Mouse (Mus musculus) small intestine, adult 2 months (tissue): ENCODE results near the gene Clec2d. TPM values are rescaled to one million over a fixed set of nuclear protein-coding genes. Genes with fewer than 3 reads are reported as not detected.

Experiments used
- H3K27ac ChIP-seq: fragments of 200-500 bp; 2 replicates; pipeline ENCODE4 v1.5.1; 2012; ENCODE audit warnings: low read depth, low read length, control low read depth, inconsistent platforms; ENCODE audit not compliant: insufficient read depth
- H3K27me3 ChIP-seq: fragments of 200-500 bp; 2 replicates; pipeline ENCODE4 v1.6.1; 2012; ENCODE audit warnings: mild to moderate bottlenecking, moderate library complexity, low read length, inconsistent platforms; ENCODE audit not compliant: control insufficient read depth, insufficient read depth
- H3K36me3 ChIP-seq: fragments of 200-500 bp; 2 replicates; pipeline ENCODE4 v1.6.1; 2012; ENCODE audit warnings: mild to moderate bottlenecking, low read length, control low read depth, inconsistent platforms; ENCODE audit not compliant: control insufficient read depth, insufficient read depth
- H3K4me1 ChIP-seq: fragments of 200-500 bp; 2 replicates; pipeline ENCODE4 v1.6.1; 2012; ENCODE audit warnings: low read length, inconsistent platforms, mixed read lengths; ENCODE audit not compliant: control insufficient read depth, insufficient read depth, insufficient read length
- H3K4me3 ChIP-seq: fragments of 200-500 bp; 2 replicates; pipeline ENCODE4 v1.5.1; 2012; ENCODE audit warnings: low read depth, mild to moderate bottlenecking, control low read depth, inconsistent platforms, low read length, moderate library complexity
- CTCF ChIP-seq: fragments of 200-500 bp; IDR thresholded peaks from 2 replicates; pipeline ENCODE4 v1.5.1; 2012; ENCODE audit warnings: low read depth, mild to moderate bottlenecking, control low read depth, inconsistent platforms, low read length, moderate library complexity, mixed read lengths; ENCODE audit not compliant: insufficient replicate concordance, insufficient read length; ENCODE audit errors: extremely low read depth
- POLR2A ChIP-seq: fragments of 200-500 bp; IDR thresholded peaks from 2 replicates; pipeline ENCODE4 v1.6.1; 2012; ENCODE audit warnings: low read depth, mild to moderate bottlenecking, control low read depth, inconsistent platforms, low read length, moderate library complexity
- WGBS: fragments of 180-500 bp; shearing (Covaris S2); methylation state at CpG from one replicate; pipeline ENCODE4 v1.1.7; 2018; 5-methylcytosine and 5-hydroxymethylcytosine counted together
- polyA plus RNA-seq: library from polyadenylated mRNA; depleted of rRNA; stranded (reverse); fragments of >200 nt; gene quantifications from 2 replicates; pipeline ENCODE4 v1.2.3, GENCODE M21; 2012; rRNA removed

Clec2d gene
- polyA plus RNA-seq, 1 experiment: 20.9 TPM

DNA sequence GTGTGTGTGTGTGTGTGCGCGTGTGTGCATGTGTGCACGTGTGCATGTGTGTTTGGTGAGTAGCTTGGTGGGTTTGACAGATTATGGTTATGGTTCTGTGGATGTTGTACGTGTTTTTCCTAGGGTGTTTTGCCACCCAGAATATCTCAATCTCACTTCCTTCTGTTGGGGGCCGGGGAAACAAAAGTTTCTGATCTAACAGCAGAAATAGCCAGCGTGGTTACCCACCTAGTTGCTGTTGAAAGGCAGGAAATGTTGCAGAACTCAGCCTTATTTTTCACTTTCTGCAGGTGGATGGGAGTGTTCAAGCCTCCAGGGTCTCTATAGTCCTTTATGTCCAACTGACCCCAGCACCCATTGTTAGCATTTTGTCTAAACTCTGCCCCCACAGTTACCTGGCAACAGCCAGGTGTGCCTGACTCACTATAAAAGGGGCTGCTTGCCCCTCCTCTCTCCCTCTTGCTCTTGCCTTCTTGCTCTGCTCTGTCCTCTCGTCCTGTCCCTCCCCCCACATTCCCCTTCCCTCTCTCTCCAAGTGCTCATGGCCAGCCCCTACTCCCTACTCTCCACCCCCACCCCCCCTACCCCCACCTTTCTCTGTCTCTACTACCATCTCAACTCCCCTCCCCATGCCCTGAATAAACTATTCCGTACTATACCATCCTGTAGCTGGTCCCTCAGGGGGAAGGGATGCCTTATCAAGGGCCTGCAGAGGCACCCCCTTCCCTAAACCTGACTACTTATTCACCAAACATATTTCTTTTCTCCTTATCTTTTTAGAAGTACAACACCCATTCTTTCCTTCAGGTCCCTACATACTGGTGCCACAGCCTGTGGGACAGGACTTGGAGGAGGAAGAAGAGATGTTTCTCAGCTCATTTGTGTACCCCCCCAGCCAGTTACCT, 54.3 kb downstream of the Clec2d start:
- H3K4me3 ChIP-seq: peak overlapping the region; percentile 8; the same call in 1 of the 2 replicates
- 45% methylated on average over 8 of the region's 8 CpGs for WGBS

DNA sequence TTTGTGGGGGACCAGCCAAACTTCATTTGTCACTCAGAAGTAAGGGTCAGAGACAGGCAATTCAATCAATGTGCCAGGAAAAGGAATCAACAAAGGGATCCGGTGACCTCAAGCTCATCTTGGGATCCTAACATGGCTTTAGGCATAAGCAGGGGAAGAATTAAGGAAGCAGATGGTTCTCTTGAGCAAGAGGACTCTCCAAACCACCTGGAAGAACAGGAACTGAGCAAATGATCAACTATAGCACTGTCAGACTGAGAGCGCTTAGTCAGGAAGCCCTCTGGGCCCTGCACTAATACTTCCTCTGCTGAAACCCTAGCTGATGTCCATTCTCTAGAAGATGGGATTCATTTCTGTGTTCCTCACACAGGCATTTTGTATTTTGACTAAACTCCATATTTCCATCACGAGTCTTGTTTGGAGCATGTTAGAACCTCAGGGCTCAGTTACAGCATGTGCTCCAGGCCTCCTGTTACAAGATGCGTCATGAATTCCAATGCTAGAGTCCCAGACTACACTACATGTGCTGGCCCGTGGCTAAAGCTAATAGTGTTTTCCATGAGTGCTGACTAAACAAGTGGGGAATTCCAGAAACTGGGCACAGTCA, 55.5 kb downstream of the Clec2d start:
- Histone ChIP-seq H3K27ac (peak overlapping the region; percentile 95), H3K4me1 (peaks cover 28% of the 10 kb centered on the region), H3K36me3 (peaks cover 8% of the 10 kb centered on the region; the same call in 1 of the 2 replicates), H3K27me3 (no peaks in the 10 kb centered on the region), H3K4me3 (no peak overlapping the region)
- no peak for TF ChIP-seq POLR2A
- TF ChIP-seq CTCF: no peak
- 15% methylated on average over 5 of the region's 5 CpGs for WGBS

More for the DNA sequence above, 54.3 kb downstream of the Clec2d start:
- peaks cover 38% of the 10 kb centered on the region for H3K4me1 ChIP-seq
- no peaks in the 10 kb centered on the region for H3K27me3 ChIP-seq
- H3K36me3 ChIP-seq: peaks cover 8% of the 10 kb centered on the region; the same call in 1 of the 2 replicates
- TF ChIP-seq CTCF (no peak), POLR2A (no peak)
- H3K27ac ChIP-seq: peak overlapping the region; percentile 95

Other genes with a start within 250 kb of the Clec2d start
- not detected in 2 replicates for gene Clec2g, start 246.2 kb upstream of the Clec2d start, polyA plus RNA-seq
- gene Klrb1f, start 134.7 kb upstream of the Clec2d start, polyA plus RNA-seq: 0.33 TPM in 1 of 2 replicates, not detected in the other
- 6.1 and 25.9 TPM in 2 replicates for gene Clec2e, start 79.7 kb upstream of the Clec2d start, polyA plus RNA-seq
- 0.25 TPM in 1 of 2 replicates, not detected in the other for gene Cd69, start 94.8 kb downstream of the Clec2d start, polyA plus RNA-seq
- gene 4922502D21Rik, start 151.2 kb downstream of the Clec2d start, polyA plus RNA-seq: not detected in 2 replicates
- gene Clec12a, start 162.1 kb downstream of the Clec2d start, polyA plus RNA-seq: 0.13 and 0.14 TPM in 2 replicates
- not detected in 2 replicates for gene Clec12b, start 205.3 kb downstream of the Clec2d start, polyA plus RNA-seq
- 0.23 TPM in 1 of 2 replicates, not detected in the other for gene Clec1b, start 216.7 kb downstream of the Clec2d start, polyA plus RNA-seq
- 0.22 and 0.47 TPM in 2 replicates for gene Clec9a, start 228.2 kb downstream of the Clec2d start, polyA plus RNA-seq